Mouse (Mus musculus) MN1 (cell line): ENCODE measurements at regions not wholly inside any gene's neighbourhood (a gene's known extent, or its start where the extent isn't known, plus 50 kb on each side); places are given as distances from the start of the nearest gene placed in this dataset.

Experiments
- DNase-seq: peaks from one replicate; pipeline ENCODE4 v3.0.0-alpha.2; 2016; ENCODE audit warnings: low spot score

GRCm38 (mm10) chr8:8562268-8562667, 98.8 kb downstream of the Efnb2 start:
- no peak for DNase-seq

DNA sequence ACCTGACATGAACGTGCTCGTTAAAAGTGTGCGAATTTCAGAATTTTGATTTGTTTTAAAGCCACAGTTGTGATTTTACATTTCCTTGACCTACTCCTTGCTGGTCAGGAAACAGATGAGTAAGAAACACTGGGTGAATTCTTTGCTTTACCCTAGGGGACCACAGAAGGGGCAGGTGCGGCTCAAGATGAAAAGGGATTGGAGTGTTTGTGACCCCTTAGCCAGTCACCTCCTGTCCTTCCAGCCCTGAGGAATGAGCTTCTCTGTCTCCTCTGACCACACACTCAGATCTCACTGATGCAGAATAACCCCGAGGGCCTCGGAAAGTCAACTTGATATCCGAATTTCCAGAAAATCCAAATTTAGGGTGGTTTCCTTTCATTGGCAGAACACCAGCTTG, 103.0 kb downstream of the Efnb2 start:
- no peak for DNase-seq

DNA sequence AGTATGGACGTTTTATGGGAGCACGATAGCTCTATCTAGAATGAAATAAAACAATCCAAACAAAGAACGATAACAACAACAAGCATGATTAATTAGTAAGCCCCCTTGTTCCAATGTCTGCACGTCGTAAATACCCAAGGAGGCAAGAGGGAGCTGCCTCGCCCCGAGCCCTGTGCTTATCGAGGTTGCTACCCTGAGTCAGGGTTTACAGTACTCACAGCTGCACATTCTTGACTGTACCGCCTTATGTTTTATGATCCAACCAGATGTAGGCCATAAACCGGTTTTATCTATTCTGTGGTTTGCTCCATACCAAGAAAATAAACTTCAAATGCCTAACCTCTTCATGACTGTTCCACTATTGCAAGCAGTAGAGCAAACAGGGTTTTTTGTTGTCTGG, 104.9 kb downstream of the Efnb2 start:
- DNase-seq, result no peak

DNA sequence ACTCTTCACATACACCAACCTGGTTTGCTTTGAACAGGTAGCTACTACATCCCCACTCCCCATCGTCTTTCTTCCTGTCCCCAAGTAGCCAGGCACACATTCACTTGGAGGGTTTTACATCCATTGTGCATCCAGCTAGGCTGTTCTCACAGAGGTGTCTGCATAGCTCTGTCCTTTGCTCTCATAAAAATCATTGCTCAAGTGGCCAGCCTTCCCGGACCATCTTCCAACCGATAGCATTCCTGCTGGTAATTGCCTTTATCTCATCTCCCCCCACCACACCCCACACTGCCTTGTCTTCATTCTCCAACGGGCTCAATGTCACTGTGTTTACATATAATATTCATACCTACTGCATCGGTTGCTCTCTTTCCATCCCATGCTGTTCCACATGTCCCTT, 106.4 kb downstream of the Efnb2 start:
- DNase-seq, result no peak

- DNase-seq, result no peak
Measured at GRCm38 (mm10) chr8:8552779-8553178, 108.3 kb downstream of the Efnb2 start.

DNA sequence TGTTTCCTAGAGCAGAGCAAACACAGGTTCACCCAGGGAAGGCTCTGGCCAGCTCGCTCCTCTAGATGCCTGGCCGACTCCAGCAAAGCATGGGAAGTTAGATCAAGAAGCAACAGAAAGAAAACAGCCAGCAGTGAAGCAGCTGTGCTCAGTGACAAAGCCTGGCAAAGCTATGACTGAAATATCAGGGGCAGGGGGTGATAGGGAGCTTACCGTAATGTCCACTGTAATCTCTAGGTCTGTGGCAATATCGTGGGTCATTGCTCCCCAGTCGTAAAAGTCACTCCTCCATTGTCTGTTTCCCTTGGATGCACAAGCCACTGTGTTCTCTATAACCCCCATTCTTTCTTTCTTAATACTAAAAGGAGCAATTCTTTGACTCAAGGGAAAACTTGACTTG, 124.4 kb downstream of the Efnb2 start:
- DNase-seq, result no peak

DNA sequence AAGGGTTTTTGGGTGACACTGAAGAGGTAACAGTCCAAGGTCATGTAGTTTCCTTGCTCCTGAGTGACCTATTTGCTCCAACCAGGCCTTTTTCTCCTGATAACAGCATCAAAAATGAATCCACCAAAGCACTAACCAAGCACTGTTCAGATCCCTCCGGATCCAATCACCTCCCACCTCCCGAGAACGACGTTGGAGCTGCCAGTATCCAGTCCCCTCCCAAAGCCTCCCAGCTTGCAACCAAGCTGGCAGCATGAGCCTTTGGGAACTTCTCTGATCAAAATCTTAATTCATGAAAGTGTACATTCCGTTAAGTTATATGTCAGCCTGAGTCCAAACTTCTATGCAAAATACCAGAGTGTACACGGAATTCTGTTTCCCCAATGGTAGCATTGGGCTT, 126.3 kb downstream of the Efnb2 start:
- no peak for DNase-seq

DNA sequence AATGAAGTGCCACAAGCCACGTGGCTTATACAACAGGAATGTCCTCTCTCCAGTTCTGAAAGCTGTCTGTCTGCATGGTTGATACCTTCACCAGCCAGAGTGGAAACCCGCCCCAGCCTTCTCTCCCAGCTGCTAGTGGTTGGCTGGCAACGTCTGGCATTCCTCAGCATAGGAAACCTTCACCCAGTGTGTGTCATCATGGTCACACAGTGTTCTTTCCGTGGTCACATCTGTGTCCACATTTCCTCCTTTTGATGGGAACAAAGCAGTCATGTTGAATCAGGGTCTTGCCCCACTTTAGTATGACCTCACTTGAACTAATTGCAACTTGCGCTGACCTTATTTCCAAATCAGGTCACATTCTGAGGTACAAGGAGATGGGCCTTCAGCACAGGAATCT, 128.1 kb downstream of the Efnb2 start:
- DNase-seq, result no peak

DNA sequence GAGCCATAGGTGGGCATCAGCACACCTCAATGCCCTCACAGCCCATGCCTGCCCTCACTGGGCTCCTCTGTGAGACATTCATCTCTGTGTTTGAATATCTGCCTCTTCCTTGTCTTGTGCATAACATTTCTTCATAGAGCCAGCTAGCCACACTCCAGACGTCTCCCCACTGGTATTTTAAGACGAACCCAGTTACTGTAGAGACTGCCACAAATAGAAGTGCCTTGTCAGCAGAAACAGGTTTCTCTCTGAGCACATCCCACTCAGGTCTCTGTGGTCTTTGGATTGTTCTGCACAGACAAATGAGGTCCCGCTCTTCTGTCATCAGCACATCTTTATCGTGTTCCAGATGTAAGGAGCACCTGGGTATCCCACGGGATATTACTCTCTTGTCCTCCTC, 130.5 kb downstream of the Efnb2 start:
- DNase-seq, result no peak

GRCm38 (mm10) chr8:8521532-8521931, 139.5 kb downstream of the Efnb2 start:
- DNase-seq, result no peak

DNA sequence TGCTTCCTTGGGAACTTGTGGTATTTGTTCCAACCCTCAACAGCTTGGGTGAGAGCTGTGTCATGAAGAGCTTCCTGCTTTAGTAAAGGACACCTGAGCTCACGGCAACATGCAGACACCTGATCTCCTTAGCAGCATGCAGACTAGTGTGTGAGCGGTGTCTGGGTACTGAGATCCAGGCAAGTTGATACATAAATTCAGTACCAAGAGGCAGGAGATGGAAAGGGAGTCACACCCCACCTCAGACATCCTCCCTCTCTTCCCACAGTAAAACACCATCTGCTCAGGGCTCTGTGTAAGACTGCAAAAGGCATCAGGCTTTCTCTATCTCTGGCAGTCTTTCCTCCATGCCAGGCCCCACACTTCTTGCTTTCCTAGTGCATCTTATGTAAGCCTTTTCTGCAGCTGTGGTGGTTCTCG, 141.3 kb downstream of the Efnb2 start:
- no peak for DNase-seq

GRCm38 (mm10) chr8:8517599-8517998, 143.4 kb downstream of the Efnb2 start:
- DNase-seq, result no peak

GRCm38 (mm10) chr8:8516272-8516671, 144.8 kb downstream of the Efnb2 start:
- DNase-seq, result no peak

DNA sequence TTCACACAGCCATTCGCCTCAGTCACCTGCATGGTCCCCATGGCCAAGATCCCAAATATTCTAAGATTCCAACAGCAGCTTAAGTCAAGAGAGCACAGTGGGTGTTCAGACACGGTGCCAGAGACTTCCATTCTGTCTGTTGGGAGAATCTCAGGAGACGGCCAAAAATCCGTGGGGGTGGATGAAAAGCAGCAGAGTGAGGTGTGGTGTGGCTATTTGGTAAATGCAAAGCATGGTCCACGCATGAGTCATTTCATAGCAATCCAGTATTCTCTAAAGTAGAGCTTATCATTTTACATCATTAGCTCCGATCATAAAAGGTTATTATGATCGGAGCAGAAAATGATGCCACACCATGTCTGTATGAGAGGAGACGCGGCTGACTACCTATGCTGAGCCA, 161.1 kb downstream of the Efnb2 start:
- no peak for DNase-seq

- DNase-seq, result no peak
Measured at GRCm38 (mm10) chr8:8498753-8499152, 162.3 kb downstream of the Efnb2 start.

DNA sequence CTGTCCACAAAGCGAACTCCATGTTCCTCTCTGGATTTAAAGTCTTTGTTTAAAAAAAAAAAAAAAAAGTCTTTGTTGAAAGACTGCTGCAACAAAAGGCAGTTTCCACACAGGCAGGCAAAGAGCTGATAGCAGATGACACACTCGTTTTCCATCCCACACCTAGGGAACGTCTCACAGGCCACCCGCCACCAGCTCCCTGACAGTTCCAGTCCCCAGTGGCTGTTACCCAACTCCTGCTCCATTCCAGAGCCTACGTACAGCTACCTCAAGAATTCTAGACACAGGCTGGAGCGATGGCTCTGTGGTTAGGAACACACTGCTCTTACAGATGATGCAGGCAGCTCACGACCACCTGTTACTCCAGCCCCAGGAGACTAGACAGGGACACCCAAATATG, 165.6 kb downstream of the Efnb2 start:
- DNase-seq, result no peak

GRCm38 (mm10) chr8:8494281-8494680, 166.8 kb downstream of the Efnb2 start:
- DNase-seq, result no peak

DNA sequence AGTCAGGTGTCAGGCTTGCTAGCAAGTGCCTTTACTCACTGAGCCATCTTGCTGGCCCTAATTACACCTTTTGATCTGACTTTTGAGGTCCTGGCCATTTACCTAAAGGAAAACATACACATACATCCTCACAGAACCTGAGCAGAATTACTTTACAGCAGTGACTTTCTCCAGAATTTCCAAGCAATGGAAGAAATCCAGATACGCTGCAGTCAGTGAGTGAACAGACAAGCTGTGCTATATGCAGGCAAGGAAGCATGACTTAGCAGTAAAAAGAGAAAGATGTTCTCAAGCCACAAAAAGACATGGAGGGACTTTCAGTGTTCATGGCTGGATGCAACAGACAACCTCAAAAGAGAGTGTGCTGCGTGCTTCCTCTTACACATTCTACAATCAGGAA, 169.1 kb downstream of the Efnb2 start:
- DNase-seq, result no peak

- DNase-seq, result no peak
Measured at GRCm38 (mm10) chr8:8489784-8490183, 171.3 kb downstream of the Efnb2 start.

DNA sequence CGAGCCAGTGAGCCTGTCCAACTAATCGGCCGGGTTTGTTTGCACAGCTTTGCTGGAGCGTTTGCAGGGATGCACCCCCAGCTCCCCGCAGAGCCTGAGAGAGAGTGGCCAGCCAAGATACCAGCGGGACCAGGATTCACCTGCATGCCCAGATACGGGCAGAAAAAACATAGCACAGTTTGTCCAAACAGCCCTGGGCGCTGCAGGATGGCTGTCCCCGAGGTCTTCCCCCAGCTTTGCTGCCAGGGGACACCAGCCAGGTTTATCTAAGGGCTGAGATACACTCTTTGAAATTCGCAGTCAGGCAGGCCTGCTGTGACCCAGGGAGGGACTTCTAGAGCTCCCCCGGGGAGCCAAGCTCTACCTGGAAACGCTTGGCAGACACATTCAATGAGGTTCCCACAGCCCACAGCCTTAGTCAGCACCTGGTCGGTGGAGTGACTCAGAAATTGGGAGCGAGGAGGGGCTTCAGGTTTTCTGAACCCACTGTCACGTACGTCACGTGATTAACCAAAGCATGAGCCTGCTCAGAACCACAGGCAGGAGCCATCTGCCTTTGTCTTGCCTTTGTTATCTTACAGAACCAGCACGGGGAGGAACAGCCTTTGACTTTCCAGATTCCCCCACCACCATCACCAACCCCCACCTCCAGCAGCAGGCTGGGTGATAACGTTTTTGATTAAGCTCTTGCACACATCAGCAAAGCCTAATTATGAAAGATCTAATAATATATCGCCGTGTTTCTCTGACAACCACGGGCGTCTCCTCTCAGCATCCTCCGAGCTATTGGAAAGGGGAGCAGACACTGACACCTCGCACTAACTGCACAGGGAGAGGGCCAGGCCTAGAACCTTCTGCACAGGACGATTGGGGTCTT, 172.1 kb downstream of the Efnb2 start:
- DNase-seq, result no peak

DNA sequence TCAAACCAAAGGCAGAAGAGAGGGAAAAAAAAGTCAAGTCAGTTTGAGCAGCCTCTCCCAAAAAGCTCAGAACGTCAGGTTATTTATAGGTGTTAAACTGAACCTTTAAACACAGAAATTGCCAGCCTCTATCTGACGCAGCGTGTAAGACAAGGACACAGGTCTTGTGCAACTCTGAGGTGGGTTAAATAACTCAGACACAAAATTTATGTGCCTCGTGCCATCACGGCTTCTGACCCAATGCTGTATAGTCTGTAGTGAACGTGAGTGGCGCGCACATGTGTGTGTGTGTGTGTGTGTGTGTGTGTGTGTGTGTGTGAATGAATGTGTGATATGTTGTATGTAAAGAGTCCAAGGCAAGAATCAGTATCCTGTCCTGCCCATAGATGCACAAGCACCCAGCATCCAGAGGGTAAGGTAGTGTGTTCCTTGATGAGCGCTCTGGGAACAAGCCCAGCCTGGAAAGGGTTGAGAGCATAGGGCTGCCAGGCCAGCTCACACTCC, 172.8 kb downstream of the Efnb2 start:
- no peak for DNase-seq

DNA sequence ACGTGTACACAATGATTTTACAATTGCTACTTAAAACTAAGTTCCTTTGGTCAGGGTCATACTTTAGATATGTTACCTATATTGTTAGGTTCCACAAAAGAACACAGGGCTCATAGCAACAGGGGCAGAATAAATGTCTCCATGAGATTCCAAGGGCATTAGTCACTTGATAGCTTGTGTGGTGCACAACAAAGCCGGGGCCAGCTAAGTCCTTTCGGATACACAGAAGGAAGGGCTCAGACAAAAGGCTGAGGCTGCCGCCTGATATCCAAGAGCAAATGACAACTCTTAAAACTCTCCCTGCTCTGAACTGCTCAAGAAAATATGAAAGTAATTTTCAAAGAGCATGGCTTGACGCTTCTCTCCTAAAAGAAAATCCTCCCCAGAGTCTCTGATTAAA, 173.3 kb downstream of the Efnb2 start:
- no peak for DNase-seq

- no peak for DNase-seq
Measured at GRCm38 (mm10) chr8:8486866-8487265, 174.2 kb downstream of the Efnb2 start.

DNA sequence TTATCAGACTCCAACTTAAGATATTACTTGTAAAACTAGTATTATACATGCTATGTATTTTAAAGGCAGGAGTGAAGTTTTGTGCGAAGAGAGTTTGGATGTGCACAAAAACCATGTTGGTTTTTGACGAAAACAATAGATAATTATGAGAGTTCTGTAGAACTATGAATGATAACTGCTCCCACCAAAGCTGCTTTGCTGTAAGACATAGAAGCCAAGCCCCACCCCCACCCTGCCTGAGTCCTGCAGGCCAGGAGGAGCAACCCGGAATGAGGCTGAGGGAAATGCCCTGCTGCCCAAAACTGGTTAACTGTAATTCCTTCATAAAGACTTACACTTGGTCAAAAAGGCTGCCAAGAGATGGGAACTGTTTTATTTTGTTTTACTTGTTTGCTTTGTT, 175.8 kb downstream of the Efnb2 start:
- no peak for DNase-seq
